Mouse (Mus musculus): ENCODE data around the gene Tmtc2.

DNA sequence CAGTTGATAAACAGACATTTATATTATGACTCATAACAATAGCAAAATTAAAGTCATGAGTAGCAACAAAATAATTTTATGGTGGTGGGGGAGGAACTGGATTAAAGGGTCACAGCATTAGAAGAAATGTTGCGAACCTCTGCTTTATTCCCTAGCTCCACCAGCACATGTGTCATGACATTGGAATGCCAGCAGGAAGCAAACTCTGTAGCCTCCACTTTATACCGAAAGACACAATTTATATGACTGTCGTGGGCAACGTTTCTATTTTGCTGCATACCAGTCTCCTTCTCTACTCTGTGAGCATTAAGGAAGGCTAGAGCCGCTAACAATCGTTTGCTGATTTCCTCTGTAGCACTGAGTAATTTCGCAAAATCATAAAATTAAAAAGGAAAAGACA, 51.8 kb downstream of the Tmtc2 start:
- TF ChIP-seq EP300 (optimal IDR thresholded peaks at IDR 0.05) (no peak), CTCF (IDR thresholded peaks at IDR 0.05; ENCODE audit: low read depth) (no peak)

All from stomach, postnatal 0 days (tissue).